Mouse (Mus musculus): ENCODE results near the gene Gm49721. TPM values are rescaled to one million over a fixed set of nuclear protein-coding genes. Genes with fewer than 3 reads are reported as not detected.
"Not testable (repeated sequence)": the region's sequence is repeated elsewhere in the genome, so short reads cannot be mapped to it uniquely, and the experiment has no call there.

The Gm49721 gene
- polyA plus RNA-seq (2014; fragmentation: Nextera tagmentation; extraction: Ambion mirVana): 0.25 and 0.56 TPM in 2 replicates

DNA sequence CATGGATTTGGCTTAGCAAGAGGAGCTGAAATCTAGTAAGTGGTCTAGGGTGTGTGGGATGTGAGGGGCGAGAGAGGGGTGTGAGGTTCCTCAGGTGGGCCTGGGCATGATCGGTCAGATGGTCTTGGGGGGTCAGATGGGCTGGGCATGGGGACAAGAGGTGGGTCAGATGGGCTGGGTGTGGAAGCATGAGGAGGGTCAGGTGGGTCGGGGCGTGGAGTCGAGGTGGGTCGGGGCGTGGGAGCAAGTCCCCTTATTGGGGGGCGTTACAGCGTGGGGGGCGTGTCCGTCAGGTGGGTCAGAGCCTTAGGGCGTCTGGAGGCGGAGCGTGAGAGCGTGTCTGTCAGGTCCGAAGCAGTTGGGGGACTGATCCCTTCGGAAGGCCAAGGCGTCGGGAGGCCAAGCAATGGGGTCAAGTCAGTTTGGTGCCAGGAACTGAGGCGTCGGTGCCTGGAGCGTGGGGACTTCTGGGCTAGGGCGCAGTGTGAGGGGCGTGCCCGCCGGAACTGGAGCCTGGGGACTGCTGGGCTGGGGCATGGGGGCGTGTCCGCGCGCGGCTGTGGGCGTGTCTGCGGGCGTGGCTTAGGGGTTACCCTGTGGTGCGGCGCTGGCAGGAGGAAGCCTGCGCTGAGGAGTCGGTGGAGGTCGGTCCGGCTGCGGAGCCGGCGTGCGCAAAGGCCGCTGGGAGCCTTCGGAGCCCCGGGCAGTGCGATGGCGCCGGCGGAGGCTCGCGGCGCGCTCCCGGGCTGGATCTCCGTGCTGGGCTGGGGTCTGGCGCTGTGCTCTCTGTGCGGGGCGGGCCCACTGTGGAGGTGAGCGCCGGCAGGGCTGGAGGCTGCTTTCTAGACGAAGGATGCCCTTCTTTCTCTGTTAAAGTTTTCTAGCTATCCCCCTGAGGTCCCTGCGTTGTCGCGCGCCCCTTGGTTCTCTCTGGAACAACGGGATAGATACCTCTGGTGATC lies at the start of gene Gm49721:
TSS of gene Gm49721 (plus strand) at position 618 of the 962 bp plus-strand sequence.
- under 1% methylated on average over 31 of the region's 68 CpGs for WGBS

GRCm38 (mm10) chr17:6931625-6932024 lies 47.1 kb upstream of the Gm49721 start:
- WGBS: 88% methylated on average over 5 of the region's 7 CpGs
- not testable (repeated sequence) for H3K27ac ChIP-seq; H3K4me1 ChIP-seq (replicated peaks; ENCODE audit: control insufficient read depth, insufficient read depth, low read length)

More for the DNA sequence above, at the start of gene Gm49721:
- not testable (repeated sequence) for DNase-seq (ENCODE audit: low spot score); H3K27ac ChIP-seq; H3K27me3 ChIP-seq (ENCODE audit: control insufficient read depth, insufficient read depth, low read length); H3K36me3 ChIP-seq (replicated peaks; ENCODE audit: control insufficient read depth, insufficient read depth); H3K4me1 ChIP-seq (replicated peaks; ENCODE audit: control insufficient read depth, insufficient read depth, low read length); H3K9me3 ChIP-seq (ENCODE audit: control insufficient read depth, low read length)
- peak within 1 kb of the TSS; percentile 46 for H3K4me3 ChIP-seq (replicated peaks; ENCODE audit: low read length)
- H3K9ac ChIP-seq: peak within 1 kb of the TSS; percentile 66
- peak; percentile 96 for ATAC-seq (ENCODE audit: low FRiP score)
- peak within 1 kb of the TSS; percentile 64 for H3K4me2 ChIP-seq (replicated peaks)

GRCm38 (mm10) chr17:6942560-6942959 lies 36.1 kb upstream of the Gm49721 start:
- H3K36me3 ChIP-seq (replicated peaks; ENCODE audit: control insufficient read depth, insufficient read depth); DNase-seq (ENCODE audit: low spot score); ATAC-seq (ENCODE audit: low FRiP score); H3K9ac ChIP-seq; H3K27ac ChIP-seq; H3K4me2 ChIP-seq (replicated peaks); H3K4me1 ChIP-seq (replicated peaks; ENCODE audit: control insufficient read depth, insufficient read depth, low read length); H3K4me3 ChIP-seq (replicated peaks; ENCODE audit: low read length); H3K27me3 ChIP-seq (ENCODE audit: control insufficient read depth, insufficient read depth, low read length); H3K9me3 ChIP-seq (ENCODE audit: control insufficient read depth, low read length): not testable (repeated sequence)
- no CpG with 5 or more reads among the region's 4 CpGs for WGBS

More at GRCm38 (mm10) chr17:6931625-6932024, 47.1 kb upstream of the Gm49721 start:
- not testable (repeated sequence) for DNase-seq (ENCODE audit: low spot score); H3K36me3 ChIP-seq (replicated peaks; ENCODE audit: control insufficient read depth, insufficient read depth); ATAC-seq (ENCODE audit: low FRiP score); H3K9me3 ChIP-seq (ENCODE audit: control insufficient read depth, low read length); H3K4me2 ChIP-seq (replicated peaks); H3K27me3 ChIP-seq (ENCODE audit: control insufficient read depth, insufficient read depth, low read length); H3K9ac ChIP-seq; H3K4me3 ChIP-seq (replicated peaks; ENCODE audit: low read length)

GRCm38 (mm10) chr17:6947637-6947983 lies 31.1 kb upstream of the Gm49721 start:
- Histone ChIP-seq H3K4me3 (replicated peaks; ENCODE audit: low read length) (peak overlapping the region; percentile 51), H3K4me2 (replicated peaks) (peak overlapping the region; percentile 72), H3K9ac (peak overlapping the region; percentile 68; the same call in 1 of the 2 replicates)
- WGBS: no CpG with 5 or more reads among the region's 8 CpGs
- not testable (repeated sequence) for H3K9me3 ChIP-seq (ENCODE audit: control insufficient read depth, low read length); H3K27ac ChIP-seq; DNase-seq (ENCODE audit: low spot score); H3K36me3 ChIP-seq (replicated peaks; ENCODE audit: control insufficient read depth, insufficient read depth); H3K27me3 ChIP-seq (ENCODE audit: control insufficient read depth, insufficient read depth, low read length); H3K4me1 ChIP-seq (replicated peaks; ENCODE audit: control insufficient read depth, insufficient read depth, low read length)
- peak; percentile 53 for ATAC-seq (ENCODE audit: low FRiP score)

DNA sequence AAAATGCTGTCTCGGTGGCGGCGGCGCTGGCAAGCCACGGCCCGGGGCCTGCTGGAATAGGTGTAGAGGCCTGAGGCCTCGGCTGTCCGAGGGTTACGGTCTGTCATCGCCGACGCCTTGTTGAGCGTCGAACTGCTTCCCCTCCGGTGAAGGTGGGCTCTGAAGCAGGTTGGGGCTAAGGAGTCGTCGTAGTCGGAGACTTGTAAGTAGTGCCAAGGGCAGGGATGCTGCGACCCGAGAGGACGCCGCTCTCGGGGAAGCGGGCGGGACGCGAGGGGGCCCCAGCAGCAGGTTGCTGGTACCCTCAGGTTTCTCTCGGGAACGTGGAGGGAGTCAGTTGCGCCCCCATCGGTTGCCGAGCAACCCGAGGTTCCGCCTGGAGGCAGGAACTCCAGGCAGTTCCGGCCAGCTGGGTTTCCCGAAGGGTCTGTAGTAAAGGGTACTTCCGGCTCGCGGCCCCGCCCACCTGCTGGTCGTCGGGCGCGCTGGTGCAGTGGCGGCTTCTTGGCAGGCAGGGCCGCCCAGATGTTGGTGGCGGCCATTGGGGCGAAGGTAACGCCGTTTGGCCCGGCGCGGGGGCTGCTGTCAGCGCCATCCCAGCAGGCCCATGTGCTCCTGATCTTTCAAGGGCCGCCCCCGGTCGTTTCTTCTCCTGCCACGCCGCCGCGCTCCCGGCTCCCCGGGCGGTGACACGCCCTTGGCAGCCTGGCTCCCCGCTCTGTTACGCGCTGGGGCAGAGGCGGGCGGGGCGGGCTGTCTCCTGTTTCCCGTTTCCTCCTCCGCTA lies 30.5 kb upstream of the Gm49721 start, which contains the start of gene Rsph3b:
TSS of gene Rsph3b (minus strand) at position 699 of the 785 bp plus-strand sequence.
- H3K4me1 ChIP-seq (replicated peaks; ENCODE audit: control insufficient read depth, insufficient read depth, low read length); H3K27me3 ChIP-seq (ENCODE audit: control insufficient read depth, insufficient read depth, low read length); H3K9me3 ChIP-seq (ENCODE audit: control insufficient read depth, low read length); H3K36me3 ChIP-seq (replicated peaks; ENCODE audit: control insufficient read depth, insufficient read depth): not testable (repeated sequence)
- DNase-seq (ENCODE audit: low spot score) (peak; percentile 82), ATAC-seq (ENCODE audit: low FRiP score) (peak; percentile 97)
- H3K9ac ChIP-seq: peak within 1 kb of the TSS; percentile 68
- peak within 1 kb of the TSS; percentile 87 for H3K27ac ChIP-seq
- peak within 1 kb of the TSS; percentile 51 for H3K4me3 ChIP-seq (replicated peaks; ENCODE audit: low read length)
- under 1% methylated on average over 57 of the region's 73 CpGs for WGBS
- H3K4me2 ChIP-seq (replicated peaks): peak within 1 kb of the TSS; percentile 72

DNA sequence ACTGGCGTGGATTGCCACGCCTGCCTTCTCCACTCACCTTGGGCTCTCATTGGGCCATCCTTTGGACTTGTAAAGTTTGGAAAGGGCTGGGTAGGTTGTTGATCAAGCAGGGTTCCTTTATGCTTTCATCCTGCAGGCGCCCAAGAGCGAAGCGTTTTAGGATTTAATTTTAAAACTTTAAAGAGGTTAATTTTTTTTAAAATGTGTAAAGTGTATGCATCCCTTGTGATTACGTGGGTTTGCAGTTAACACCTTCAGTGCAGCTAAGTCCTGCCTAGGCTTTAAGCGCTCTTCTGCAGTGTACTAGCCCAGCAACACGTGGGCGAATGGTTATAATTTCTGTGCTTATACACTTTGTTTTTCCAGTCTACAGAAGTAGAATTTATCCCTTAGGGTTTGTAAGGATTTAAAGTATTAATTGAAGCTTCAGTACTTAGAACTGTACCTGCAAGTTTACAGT lies 29.9 kb upstream of the Gm49721 start:
- Histone ChIP-seq H3K9ac (peak overlapping the region; percentile 68), H3K4me3 (replicated peaks; ENCODE audit: low read length) (peak overlapping the region; percentile 51), H3K27ac (peak overlapping the region; percentile 87), H3K4me2 (replicated peaks) (peak overlapping the region; percentile 72)
- not testable (repeated sequence) for H3K9me3 ChIP-seq (ENCODE audit: control insufficient read depth, low read length); H3K27me3 ChIP-seq (ENCODE audit: control insufficient read depth, insufficient read depth, low read length); H3K36me3 ChIP-seq (replicated peaks; ENCODE audit: control insufficient read depth, insufficient read depth); H3K4me1 ChIP-seq (replicated peaks; ENCODE audit: control insufficient read depth, insufficient read depth, low read length)
- ATAC-seq (ENCODE audit: low FRiP score) (0 out of 2 replicates have a peak, but pooled peaks have one; percentile 28), DNase-seq (ENCODE audit: low spot score) (peak; percentile 26)
- 15% methylated on average over 9 of the region's 9 CpGs for WGBS

DNA sequence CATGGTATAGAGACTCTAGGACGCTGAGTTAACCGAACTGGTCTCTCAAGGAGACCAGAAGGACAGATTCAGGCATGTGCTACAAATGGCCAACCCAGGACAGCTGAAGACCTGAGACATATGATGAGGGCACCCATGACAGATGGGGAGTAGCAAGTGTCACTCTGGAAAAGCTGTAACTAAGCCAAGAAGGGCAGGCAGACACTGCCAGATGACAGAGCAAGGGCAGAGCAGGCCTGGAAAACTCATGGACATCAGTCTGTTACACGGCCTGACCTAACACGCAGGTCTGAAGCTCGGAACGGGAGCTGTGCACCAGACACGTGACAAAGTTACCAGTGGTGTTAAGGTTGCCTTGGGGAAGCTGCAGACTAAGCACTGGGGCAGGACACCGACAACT lies 19.8 kb upstream of the Gm49721 start:
- not testable (repeated sequence) for H3K9me3 ChIP-seq (ENCODE audit: control insufficient read depth, low read length); H3K4me3 ChIP-seq (replicated peaks; ENCODE audit: low read length); ATAC-seq (ENCODE audit: low FRiP score); H3K36me3 ChIP-seq (replicated peaks; ENCODE audit: control insufficient read depth, insufficient read depth); H3K9ac ChIP-seq; H3K27me3 ChIP-seq (ENCODE audit: control insufficient read depth, insufficient read depth, low read length); H3K27ac ChIP-seq; DNase-seq (ENCODE audit: low spot score); H3K4me2 ChIP-seq (replicated peaks); H3K4me1 ChIP-seq (replicated peaks; ENCODE audit: control insufficient read depth, insufficient read depth, low read length)
- 83% methylated on average over 5 of the region's 8 CpGs for WGBS

- not testable (repeated sequence) for DNase-seq (ENCODE audit: low spot score); H3K36me3 ChIP-seq (replicated peaks; ENCODE audit: control insufficient read depth, insufficient read depth); H3K4me1 ChIP-seq (replicated peaks; ENCODE audit: control insufficient read depth, insufficient read depth, low read length); ATAC-seq (ENCODE audit: low FRiP score); H3K27me3 ChIP-seq (ENCODE audit: control insufficient read depth, insufficient read depth, low read length); H3K27ac ChIP-seq; H3K9me3 ChIP-seq (ENCODE audit: control insufficient read depth, low read length)
- 79% methylated on average over 3 of the region's 6 CpGs for WGBS
- H3K4me2 ChIP-seq (replicated peaks): peak overlapping the region; percentile 52
- peak overlapping the region; percentile 41 for H3K4me3 ChIP-seq (replicated peaks; ENCODE audit: low read length)
- H3K9ac ChIP-seq: peak overlapping the region; percentile 60; the same call in 1 of the 2 replicates
Measured at GRCm38 (mm10) chr17:6959543-6960259, 19.0 kb upstream of the Gm49721 start.
